Mouse (Mus musculus): ENCODE measurements around the gene Thy1. TPM values are rescaled to one million over a fixed set of nuclear protein-coding genes. Genes with fewer than 3 reads are reported as not detected.

Thy1 gene
- polyA plus RNA-seq, 1 experiment from 2014 or later: 2.4 TPM

DNA sequence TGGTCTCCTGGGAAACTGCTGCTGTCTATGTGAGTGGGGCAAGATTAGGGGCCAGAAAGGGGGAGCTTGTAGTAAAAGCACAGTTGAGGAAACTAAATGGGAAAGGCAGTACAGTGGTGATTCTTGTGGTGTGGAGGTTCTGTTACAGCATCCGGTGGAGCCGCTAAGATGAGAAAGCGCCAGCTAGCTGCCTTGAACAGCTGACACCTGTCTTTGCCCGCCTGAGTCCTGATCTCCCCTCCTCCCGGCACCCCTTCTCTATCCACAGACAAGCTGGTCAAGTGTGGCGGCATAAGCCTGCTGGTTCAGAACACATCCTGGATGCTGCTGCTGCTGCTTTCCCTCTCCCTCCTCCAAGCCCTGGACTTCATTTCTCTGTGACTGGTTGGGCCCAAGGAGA is 3.9 kb downstream of the Thy1 start:
- H3K27me3 ChIP-seq (ENCODE audit: control insufficient read depth, insufficient read depth, low read length): peaks cover 23% of the 10 kb centered on the region
- ATAC-seq (replicated peaks; ENCODE audit: insufficient number of reproducible peaks, low FRiP score, low TSS enrichment, low read depth): no peak
- 61% methylated on average over 6 of the region's 6 CpGs for WGBS

DNA sequence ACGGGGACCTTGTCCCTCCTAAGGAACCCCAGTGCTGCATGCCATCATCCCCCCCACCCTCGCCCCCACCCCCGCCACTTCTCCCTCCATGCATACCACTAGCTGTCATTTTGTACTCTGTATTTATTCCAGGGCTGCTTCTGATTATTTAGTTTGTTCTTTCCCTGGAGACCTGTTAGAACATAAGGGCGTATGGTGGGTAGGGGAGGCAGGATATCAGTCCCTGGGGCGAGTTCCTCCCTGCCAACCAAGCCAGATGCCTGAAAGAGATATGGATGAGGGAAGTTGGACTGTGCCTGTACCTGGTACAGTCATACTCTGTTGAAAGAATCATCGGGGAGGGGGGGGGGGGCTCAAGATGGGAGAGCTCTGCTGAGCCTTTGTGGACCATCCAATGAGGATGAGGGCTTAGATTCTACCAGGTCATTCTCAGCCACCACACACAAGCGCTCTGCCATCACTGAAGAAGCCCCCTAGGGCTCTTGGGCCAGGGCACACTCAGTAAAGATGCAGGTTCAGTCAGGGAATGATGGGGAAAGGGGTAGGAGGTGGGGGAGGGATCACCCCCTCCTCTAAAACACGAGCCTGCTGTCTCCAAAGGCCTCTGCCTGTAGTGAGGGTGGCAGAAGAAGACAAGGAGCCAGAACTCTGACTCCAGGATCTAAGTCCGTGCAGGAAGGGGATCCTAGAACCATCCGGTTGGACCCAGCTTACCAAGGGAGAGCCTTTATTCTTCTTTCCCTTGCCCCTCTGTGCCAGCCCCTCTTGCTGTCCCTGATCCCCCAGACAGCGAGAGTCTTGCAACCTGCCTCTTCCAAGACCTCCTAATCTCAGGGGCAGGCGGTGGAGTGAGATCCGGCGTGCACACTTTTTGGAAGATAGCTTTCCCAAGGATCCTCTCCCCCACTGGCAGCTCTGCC is 4.6 kb downstream of the Thy1 start:
- peaks cover 22% of the 10 kb centered on the region for H3K27me3 ChIP-seq (ENCODE audit: control insufficient read depth, insufficient read depth, low read length)
- no peak overlapping the region for H3K4me2 ChIP-seq (ENCODE audit: low read depth, low read length)
- H3K4me3 ChIP-seq (ENCODE audit: low read depth, low read length): no peak overlapping the region
- DNase-seq (ENCODE audit: low spot score) (no peak), ATAC-seq (replicated peaks; ENCODE audit: insufficient number of reproducible peaks, low FRiP score, low TSS enrichment, low read depth) (no peak)
- H3K36me3 ChIP-seq (replicated peaks; ENCODE audit: control insufficient read depth, insufficient read depth, low read depth, low read length): no peaks in the 10 kb centered on the region
- peaks cover 2% of the 10 kb centered on the region; the same call in 1 of the 2 replicates for H3K4me1 ChIP-seq (ENCODE audit: control insufficient read depth, insufficient read depth, low read length)
- no peaks in the 10 kb centered on the region for H3K9me3 ChIP-seq (replicated peaks; ENCODE audit: control insufficient read depth, low read length)
- H3K9ac ChIP-seq (replicated peaks; ENCODE audit: low read length): no peak overlapping the region
- WGBS: 75% methylated on average over 14 of the region's 14 CpGs
- no peak overlapping the region for H3K27ac ChIP-seq (replicated peaks; ENCODE audit: low read depth, low read length)

More for the DNA sequence above, 3.9 kb downstream of the Thy1 start:
- H3K9ac ChIP-seq (replicated peaks; ENCODE audit: low read length): no peak overlapping the region
- no peak overlapping the region for H3K27ac ChIP-seq (replicated peaks; ENCODE audit: low read depth, low read length)
- H3K4me1 ChIP-seq (ENCODE audit: control insufficient read depth, insufficient read depth, low read length): peaks cover 2% of the 10 kb centered on the region; the same call in 1 of the 2 replicates
- H3K4me2 ChIP-seq (ENCODE audit: low read depth, low read length): no peak overlapping the region
- no peak for DNase-seq (ENCODE audit: low spot score)
- no peaks in the 10 kb centered on the region for H3K36me3 ChIP-seq (replicated peaks; ENCODE audit: control insufficient read depth, insufficient read depth, low read depth, low read length)
- H3K9me3 ChIP-seq (replicated peaks; ENCODE audit: control insufficient read depth, low read length): no peaks in the 10 kb centered on the region
- H3K4me3 ChIP-seq (ENCODE audit: low read depth, low read length): no peak overlapping the region

DNA sequence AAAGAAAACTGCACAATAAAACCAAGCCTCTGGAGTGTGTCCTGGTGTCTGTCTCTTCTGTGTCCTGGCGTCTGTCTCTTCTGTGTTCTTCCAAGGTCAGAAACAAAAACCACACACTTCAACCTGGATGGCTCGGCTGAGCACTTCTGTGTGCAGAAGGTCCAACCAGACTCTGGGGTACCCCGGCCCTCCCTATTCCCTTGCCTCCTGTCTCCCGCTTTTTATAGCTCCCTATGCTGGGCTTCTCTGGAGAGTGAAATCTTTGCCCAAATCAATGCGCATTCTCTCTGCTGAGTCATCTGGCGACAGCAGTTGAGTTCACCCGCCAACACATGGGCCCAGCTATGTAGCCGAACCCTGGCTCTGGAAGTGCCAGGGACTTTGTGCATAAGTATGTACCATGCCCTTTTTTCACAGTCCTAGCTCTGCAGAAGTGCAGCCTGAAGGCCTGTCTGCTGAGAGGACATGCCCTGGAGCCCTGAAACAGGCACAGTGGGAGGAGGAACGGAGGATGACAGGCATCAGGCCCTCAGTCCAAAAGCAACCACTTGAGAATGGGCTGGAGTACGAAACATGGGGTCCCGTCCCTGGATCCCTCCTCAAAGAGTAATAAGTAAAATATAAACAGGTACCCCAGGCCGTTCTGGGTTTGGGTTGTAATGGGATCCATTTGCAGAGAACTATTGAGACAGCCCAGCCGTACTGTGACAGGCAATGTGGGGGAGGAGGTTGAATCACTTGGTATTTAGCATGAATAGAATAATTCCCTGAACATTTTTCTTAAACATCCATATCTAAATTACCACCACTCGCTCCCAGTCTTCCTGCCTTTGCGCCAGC is 5.6 kb downstream of the Thy1 start:
- no peak overlapping the region for H3K27ac ChIP-seq (replicated peaks; ENCODE audit: low read depth, low read length)
- H3K4me1 ChIP-seq (ENCODE audit: control insufficient read depth, insufficient read depth, low read length): no peaks in the 10 kb centered on the region; the same call in 1 of the 2 replicates
- no peak overlapping the region for H3K4me3 ChIP-seq (ENCODE audit: low read depth, low read length)
- WGBS: 77% methylated on average over 15 of the region's 15 CpGs
- no peak for ATAC-seq (replicated peaks; ENCODE audit: insufficient number of reproducible peaks, low FRiP score, low TSS enrichment, low read depth)
- DNase-seq (ENCODE audit: low spot score): no peak
- H3K9ac ChIP-seq (replicated peaks; ENCODE audit: low read length): no peak overlapping the region
- H3K4me2 ChIP-seq (ENCODE audit: low read depth, low read length): no peak overlapping the region
- peaks cover 13% of the 10 kb centered on the region for H3K27me3 ChIP-seq (ENCODE audit: control insufficient read depth, insufficient read depth, low read length)
- no peaks in the 10 kb centered on the region for H3K36me3 ChIP-seq (replicated peaks; ENCODE audit: control insufficient read depth, insufficient read depth, low read depth, low read length)
- H3K9me3 ChIP-seq (replicated peaks; ENCODE audit: control insufficient read depth, low read length): no peaks in the 10 kb centered on the region

DNA sequence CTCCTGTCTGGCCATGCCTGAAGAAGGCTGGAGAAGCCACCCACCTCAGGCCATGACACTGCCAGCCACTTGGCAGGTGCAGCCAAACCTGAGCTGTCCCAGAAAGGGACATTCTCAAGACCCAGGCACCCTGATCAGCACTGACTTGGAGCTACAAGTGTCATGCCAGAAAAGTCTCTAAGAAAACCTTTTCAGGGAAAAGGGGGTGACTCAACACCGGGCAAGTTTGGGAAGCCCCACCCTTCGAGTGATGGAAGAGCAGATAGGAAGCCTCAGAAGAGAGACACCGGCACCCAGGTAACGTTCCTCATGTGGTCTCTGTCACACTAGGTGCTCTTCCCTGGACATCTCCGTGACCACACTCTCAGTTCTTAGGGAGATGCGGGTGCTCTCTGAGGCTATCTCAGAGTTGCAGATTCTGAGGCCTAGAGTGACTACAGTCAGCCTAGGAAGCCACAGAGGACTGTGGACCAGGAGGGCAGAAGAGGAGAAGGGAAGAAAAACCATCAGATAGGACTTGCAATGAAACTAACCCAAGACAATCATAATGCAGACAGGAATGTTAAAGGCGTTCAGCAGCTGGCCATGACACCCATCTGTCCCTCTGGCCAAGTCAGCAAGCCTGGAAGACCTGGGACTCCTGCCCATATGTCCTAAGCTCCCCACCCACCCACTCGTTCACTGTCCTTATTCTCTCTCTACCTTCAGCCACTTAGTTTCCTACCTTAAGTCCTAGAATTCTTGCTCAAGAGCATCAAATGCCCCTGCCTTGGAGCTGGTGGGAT is 6.4 kb downstream of the Thy1 start:
- 82% methylated on average over 8 of the region's 8 CpGs for WGBS
- Histone ChIP-seq H3K4me1 (ENCODE audit: control insufficient read depth, insufficient read depth, low read length) (no peaks in the 10 kb centered on the region; the same call in 1 of the 2 replicates), H3K27ac (replicated peaks; ENCODE audit: low read depth, low read length) (no peak overlapping the region), H3K36me3 (replicated peaks; ENCODE audit: control insufficient read depth, insufficient read depth, low read depth, low read length) (no peaks in the 10 kb centered on the region), H3K27me3 (ENCODE audit: control insufficient read depth, insufficient read depth, low read length) (peaks cover 5% of the 10 kb centered on the region; the same call in 1 of the 2 replicates), H3K9me3 (replicated peaks; ENCODE audit: control insufficient read depth, low read length) (no peaks in the 10 kb centered on the region), H3K9ac (replicated peaks; ENCODE audit: low read length) (no peak overlapping the region), H3K4me3 (ENCODE audit: low read depth, low read length) (no peak overlapping the region), H3K4me2 (ENCODE audit: low read depth, low read length) (no peak overlapping the region)
- DNase-seq (ENCODE audit: low spot score): no peak
- ATAC-seq (replicated peaks; ENCODE audit: insufficient number of reproducible peaks, low FRiP score, low TSS enrichment, low read depth): no peak

DNA sequence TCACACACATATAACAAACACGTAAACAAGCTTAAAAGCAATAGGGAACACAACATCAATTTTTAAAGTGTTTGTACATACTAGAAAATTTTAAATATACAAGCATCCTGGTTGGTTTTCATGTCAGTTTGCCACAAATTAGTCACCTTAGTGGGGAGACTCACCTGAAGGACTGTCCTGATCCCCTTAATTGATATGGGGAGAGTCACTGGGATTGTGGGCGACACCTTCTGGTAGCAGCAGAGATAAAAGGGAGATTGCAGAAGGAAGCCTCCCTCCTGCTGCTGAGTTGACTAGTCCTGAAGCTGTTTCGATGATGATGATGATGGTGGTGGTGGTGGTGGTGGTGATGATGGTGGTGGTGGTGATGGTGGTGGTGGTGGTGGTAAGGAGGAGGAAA is 9.7 kb downstream of the Thy1 start:
- no peak overlapping the region for H3K9ac ChIP-seq (replicated peaks; ENCODE audit: low read length)
- DNase-seq (ENCODE audit: low spot score): no peak
- H3K27ac ChIP-seq (replicated peaks; ENCODE audit: low read depth, low read length): no peak overlapping the region
- H3K4me1 ChIP-seq (ENCODE audit: control insufficient read depth, insufficient read depth, low read length): no peaks in the 10 kb centered on the region
- no peaks in the 10 kb centered on the region for H3K9me3 ChIP-seq (replicated peaks; ENCODE audit: control insufficient read depth, low read length)
- H3K36me3 ChIP-seq (replicated peaks; ENCODE audit: control insufficient read depth, insufficient read depth, low read depth, low read length): no peaks in the 10 kb centered on the region
- no peak for ATAC-seq (replicated peaks; ENCODE audit: insufficient number of reproducible peaks, low FRiP score, low TSS enrichment, low read depth)
- no peak overlapping the region for H3K4me3 ChIP-seq (ENCODE audit: low read depth, low read length)
- WGBS: 64% methylated on average over 3 of the region's 3 CpGs
- H3K4me2 ChIP-seq (ENCODE audit: low read depth, low read length): no peak overlapping the region
- H3K27me3 ChIP-seq (ENCODE audit: control insufficient read depth, insufficient read depth, low read length): no peaks in the 10 kb centered on the region

DNA sequence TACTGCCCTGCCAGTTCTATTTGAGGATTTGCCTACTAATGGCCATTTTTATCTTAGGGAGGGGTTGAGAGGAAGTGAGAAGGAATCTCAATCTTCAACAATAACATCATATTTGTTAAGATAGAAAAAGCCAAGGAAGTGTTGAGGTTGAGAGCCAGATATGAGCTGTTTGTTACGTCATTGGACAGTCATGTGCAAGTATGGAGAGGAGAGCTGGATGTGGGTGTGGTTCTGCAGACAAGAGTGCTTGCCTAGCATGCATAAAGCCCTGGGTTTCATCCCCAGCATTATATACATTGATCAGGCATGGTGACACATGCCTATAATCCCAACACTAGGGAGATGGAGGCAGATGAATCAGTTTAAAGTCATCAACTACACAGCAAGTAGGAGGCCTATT is 10.8 kb downstream of the Thy1 start:
- Histone ChIP-seq H3K27ac (replicated peaks; ENCODE audit: low read depth, low read length) (no peak overlapping the region), H3K27me3 (ENCODE audit: control insufficient read depth, insufficient read depth, low read length) (no peaks in the 10 kb centered on the region), H3K9me3 (replicated peaks; ENCODE audit: control insufficient read depth, low read length) (no peaks in the 10 kb centered on the region), H3K4me3 (ENCODE audit: low read depth, low read length) (no peak overlapping the region), H3K36me3 (replicated peaks; ENCODE audit: control insufficient read depth, insufficient read depth, low read depth, low read length) (no peaks in the 10 kb centered on the region), H3K9ac (replicated peaks; ENCODE audit: low read length) (no peak overlapping the region), H3K4me2 (ENCODE audit: low read depth, low read length) (no peak overlapping the region), H3K4me1 (ENCODE audit: control insufficient read depth, insufficient read depth, low read length) (no peaks in the 10 kb centered on the region)
- DNase-seq (ENCODE audit: low spot score) (no peak), ATAC-seq (replicated peaks; ENCODE audit: insufficient number of reproducible peaks, low FRiP score, low TSS enrichment, low read depth) (no peak)
- WGBS: 77% methylated on average over 1 of the region's 1 CpGs

DNA sequence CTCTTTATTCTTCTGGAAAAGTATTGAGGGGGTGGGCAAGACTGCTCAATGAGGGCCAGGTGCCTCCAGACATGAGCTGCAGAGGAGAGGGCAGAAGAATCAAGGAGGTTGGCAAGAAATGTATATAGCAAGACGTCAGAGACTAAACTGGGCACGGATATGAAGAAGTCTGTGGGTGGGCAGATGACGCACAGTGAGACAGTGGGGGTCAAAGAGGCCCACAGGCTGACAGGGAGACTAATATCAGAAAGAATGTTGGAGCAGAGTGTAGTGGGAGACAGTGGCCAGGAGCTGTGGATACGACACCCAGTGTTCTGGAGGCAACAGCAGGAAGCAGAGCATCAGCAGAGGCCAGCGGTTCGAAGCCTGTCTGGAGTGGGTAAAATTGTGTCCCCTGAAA is 15.4 kb downstream of the Thy1 start:
- Histone ChIP-seq H3K4me1 (ENCODE audit: control insufficient read depth, insufficient read depth, low read length) (no peaks in the 10 kb centered on the region), H3K9me3 (replicated peaks; ENCODE audit: control insufficient read depth, low read length) (no peaks in the 10 kb centered on the region), H3K4me2 (ENCODE audit: low read depth, low read length) (no peak overlapping the region), H3K4me3 (ENCODE audit: low read depth, low read length) (no peak overlapping the region), H3K9ac (replicated peaks; ENCODE audit: low read length) (no peak overlapping the region), H3K36me3 (replicated peaks; ENCODE audit: control insufficient read depth, insufficient read depth, low read depth, low read length) (no peaks in the 10 kb centered on the region), H3K27ac (replicated peaks; ENCODE audit: low read depth, low read length) (no peak overlapping the region), H3K27me3 (ENCODE audit: control insufficient read depth, insufficient read depth, low read length) (no peaks in the 10 kb centered on the region)
- ATAC-seq (replicated peaks; ENCODE audit: insufficient number of reproducible peaks, low FRiP score, low TSS enrichment, low read depth): no peak
- DNase-seq (ENCODE audit: low spot score): no peak
- 86% methylated on average over 6 of the region's 6 CpGs for WGBS

Measured in embryonic facial prominence, embryonic 11.5 days (tissue).